Mouse (Mus musculus): ENCODE results near the gene Acss2. TPM values are rescaled to one million over a fixed set of nuclear protein-coding genes. Genes with fewer than 3 reads are reported as not detected.
A peak's percentile ranks its signal among the peaks of the same experiment; 100 is the strongest.
"Not testable (repeated sequence)": the region's sequence is repeated elsewhere in the genome, so short reads cannot be mapped to it uniquely, and the experiment has no call there.

Acss2 gene
- polyA plus RNA-seq, 1 experiment from 2014 or later: 9.1 TPM

DNA sequence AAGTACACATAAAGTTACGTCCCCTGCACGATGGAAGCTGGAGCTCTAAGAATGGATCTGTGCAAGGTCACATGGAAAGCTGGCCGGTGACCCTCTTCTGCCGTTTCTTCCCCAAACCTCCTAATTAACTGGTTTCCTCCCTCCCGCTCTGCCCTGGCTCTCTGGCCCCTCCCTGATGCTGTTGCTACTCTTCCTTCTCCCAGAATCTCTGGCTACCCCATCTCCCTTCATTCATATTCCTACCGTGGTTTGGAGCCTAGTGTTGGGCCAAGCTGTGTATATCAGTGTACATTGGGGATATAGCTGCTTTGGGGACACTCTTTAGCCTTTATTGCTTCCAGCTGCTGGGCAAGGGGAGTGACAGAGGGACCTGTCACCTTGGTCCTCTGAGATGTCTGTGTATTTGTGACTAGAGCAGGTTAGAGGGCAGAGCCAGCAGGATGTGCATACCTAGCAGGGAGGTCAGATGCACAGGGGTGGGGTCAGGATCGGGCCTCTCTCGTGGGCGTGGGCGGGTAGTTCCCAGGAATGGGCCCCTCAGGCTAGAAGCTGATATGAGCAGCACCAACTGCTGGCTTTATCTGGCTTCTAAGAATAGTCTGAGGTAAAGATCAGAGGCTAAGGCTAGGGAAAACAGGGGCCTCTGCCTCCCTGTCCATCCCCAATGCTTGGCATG, 87.0 kb downstream of the Acss2 start:
- Histone ChIP-seq H3K27ac (replicated peaks) (peak overlapping the region; percentile 26; the same call in 1 of the 2 replicates), H3K4me3 (no peak overlapping the region), H3K4me1 (peaks cover 15% of the 10 kb centered on the region), H3K9me3 (no peaks in the 10 kb centered on the region), H3K27me3 (replicated peaks; ENCODE audit: low read depth, poor library complexity, severe bottlenecking) (no peaks in the 10 kb centered on the region), H3K36me3 (replicated peaks) (no peaks in the 10 kb centered on the region)
- no peak for DNase-seq (ENCODE audit: low spot score)
- 30% methylated on average over 10 of the region's 10 CpGs for WGBS

DNA sequence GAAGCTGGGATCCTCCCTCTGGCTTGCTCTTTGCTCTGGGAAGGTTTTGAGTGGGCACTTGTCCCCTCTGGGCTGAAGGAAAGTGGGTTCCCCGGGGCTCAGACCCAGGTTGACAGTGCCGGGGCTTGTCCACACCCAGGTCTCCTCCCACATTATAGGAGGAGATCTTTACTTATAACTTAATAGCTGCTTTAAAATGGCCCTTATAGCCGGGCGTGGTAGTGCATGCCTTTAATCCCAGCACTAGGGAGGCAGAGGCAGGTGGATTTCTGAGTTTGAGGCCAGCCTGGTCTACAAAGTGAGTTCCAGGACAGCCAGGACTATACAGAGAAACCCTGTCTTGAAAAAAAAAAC, 87.5 kb downstream of the Acss2 start:
- H3K9me3 ChIP-seq; DNase-seq (ENCODE audit: low spot score); H3K36me3 ChIP-seq (replicated peaks); H3K4me3 ChIP-seq; H3K27me3 ChIP-seq (replicated peaks; ENCODE audit: low read depth, poor library complexity, severe bottlenecking): not testable (repeated sequence)
- H3K4me1 ChIP-seq: peaks cover 15% of the 10 kb centered on the region
- peak overlapping the region; percentile 26; the same call in 1 of the 2 replicates for H3K27ac ChIP-seq (replicated peaks)
- 78% methylated on average over 4 of the region's 4 CpGs for WGBS

DNA sequence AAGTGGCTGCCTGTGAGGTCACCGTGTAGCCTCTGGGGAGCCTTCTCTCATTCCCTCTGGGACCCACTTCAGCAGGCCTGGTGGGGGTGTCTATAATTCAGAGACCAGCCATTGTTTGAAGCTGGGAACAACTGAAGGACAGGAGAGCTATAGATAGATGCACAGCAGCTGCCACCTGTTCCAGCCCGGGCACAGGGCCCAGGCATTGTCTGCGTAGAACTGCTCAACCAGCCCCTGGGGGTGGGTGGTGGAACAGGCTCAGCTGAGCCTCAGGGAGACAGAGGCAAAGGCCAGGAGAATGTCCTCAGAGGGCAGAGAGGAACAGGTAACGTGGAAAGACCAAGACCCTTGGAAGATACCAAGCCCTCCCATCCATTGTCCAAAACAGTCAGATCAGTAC, 88.6 kb downstream of the Acss2 start:
- Histone ChIP-seq H3K27ac (replicated peaks) (no peak overlapping the region), H3K36me3 (replicated peaks) (no peaks in the 10 kb centered on the region), H3K4me3 (no peak overlapping the region), H3K27me3 (replicated peaks; ENCODE audit: low read depth, poor library complexity, severe bottlenecking) (no peaks in the 10 kb centered on the region), H3K9me3 (no peaks in the 10 kb centered on the region), H3K4me1 (peaks cover 15% of the 10 kb centered on the region)
- DNase-seq (ENCODE audit: low spot score): no peak
- 82% methylated on average over 4 of the region's 4 CpGs for WGBS

DNA sequence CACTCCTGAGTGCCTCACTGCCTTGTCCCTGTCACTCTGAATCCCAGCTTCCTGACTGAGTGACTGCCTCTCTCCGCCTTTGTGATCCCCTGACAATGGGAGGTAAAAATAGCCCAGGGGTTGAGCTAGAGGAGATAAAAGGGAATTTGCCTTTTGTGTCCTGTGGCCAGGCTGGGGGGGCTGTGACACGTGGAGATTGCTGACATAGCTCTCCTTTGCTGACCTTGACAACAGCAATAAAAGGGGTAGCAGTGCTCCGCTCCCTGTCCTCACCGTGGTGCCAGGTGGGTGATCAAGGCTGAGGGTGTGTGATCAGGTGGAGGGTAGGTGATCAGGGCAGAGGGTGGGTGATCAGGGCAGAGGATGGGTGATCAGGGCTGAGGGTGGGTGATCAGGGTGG, 93.2 kb downstream of the Acss2 start, which contains the start of gene Myh7b:
Gene Myh7b, plus strand, starts transcription at position 235 of the 400 bp plus-strand sequence.
- DNase-seq (ENCODE audit: low spot score): no peak
- 40% methylated on average over 4 of the region's 4 CpGs for WGBS
- no peak within 1 kb of the TSS for H3K27ac ChIP-seq (replicated peaks)
- no peaks in the 10 kb centered on the region for H3K36me3 ChIP-seq (replicated peaks)
- H3K27me3 ChIP-seq (replicated peaks; ENCODE audit: low read depth, poor library complexity, severe bottlenecking): peaks cover 35% of the 10 kb centered on the region
- H3K4me1 ChIP-seq: peaks cover 11% of the 10 kb centered on the region
- H3K9me3 ChIP-seq: no peaks in the 10 kb centered on the region
- H3K4me3 ChIP-seq: no peak within 1 kb of the TSS

DNA sequence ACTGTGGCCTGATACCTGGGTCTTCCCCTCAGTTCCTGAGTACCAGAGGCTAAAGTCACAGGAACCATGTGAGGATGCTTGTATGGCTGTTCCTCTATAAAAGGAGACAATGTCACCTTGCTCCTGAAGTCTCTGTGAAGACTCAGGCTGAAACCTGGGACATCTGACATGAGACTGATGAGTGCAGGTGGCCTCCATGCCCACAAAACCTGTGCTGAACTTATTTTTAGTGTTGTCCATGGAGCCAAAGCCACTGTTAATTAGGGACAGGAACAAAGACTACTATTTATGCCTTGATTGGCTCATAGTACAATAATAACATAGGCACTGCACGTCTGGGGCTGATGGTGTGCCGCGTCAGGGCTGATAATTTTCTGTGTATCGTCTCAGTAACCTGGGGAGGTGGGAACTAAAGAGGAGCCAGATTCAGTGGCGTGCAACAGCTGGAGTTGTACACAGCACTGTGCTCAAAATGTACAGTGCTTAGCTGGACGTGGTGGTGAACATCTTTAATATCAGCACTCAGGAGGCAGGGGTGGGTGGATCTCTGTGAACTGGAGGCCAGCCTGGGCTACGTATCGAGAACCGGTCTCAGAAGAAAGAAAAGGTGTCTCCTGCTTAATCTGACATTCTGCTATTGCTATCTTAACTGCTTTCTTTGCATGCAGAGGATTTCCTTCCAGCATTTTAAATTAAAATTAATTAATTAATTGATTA, 94.2 kb downstream of the Acss2 start:
- H3K4me1 ChIP-seq: peaks cover 11% of the 10 kb centered on the region
- WGBS: 88% methylated on average over 9 of the region's 9 CpGs
- H3K4me3 ChIP-seq: no peak overlapping the region
- DNase-seq (ENCODE audit: low spot score): no peak
- peaks cover 35% of the 10 kb centered on the region for H3K27me3 ChIP-seq (replicated peaks; ENCODE audit: low read depth, poor library complexity, severe bottlenecking)
- H3K9me3 ChIP-seq: no peaks in the 10 kb centered on the region
- H3K27ac ChIP-seq (replicated peaks): no peak overlapping the region
- no peaks in the 10 kb centered on the region for H3K36me3 ChIP-seq (replicated peaks)

DNA sequence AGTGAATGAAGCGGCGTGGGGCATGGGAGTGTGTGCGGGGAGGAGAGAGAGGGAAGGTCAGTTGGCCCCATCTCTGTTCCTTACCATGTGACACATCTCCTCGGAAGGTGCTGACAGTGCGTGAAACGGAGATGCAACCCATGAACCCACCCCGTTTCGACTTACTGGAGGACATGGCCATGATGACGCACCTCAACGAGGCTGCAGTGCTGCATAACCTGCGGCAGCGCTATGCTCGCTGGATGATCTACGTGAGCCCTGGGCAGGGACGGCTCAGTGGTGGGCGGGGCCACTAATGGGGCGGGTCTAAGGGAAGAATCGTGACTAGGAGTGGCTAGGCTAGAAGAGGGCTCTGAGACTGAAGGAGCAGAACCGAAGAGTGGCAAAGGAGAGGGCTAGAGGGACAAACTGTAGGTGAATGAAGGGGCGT, 95.6 kb downstream of the Acss2 start:
- peak overlapping the region; percentile 53; the same call in 1 of the 2 replicates for H3K27ac ChIP-seq (replicated peaks)
- 3% methylated on average over 20 of the region's 20 CpGs for WGBS
- H3K27me3 ChIP-seq (replicated peaks; ENCODE audit: low read depth, poor library complexity, severe bottlenecking): peaks cover 35% of the 10 kb centered on the region
- peaks cover 11% of the 10 kb centered on the region for H3K4me1 ChIP-seq
- H3K9me3 ChIP-seq: no peaks in the 10 kb centered on the region
- peak; percentile 74 for DNase-seq (ENCODE audit: low spot score)
- H3K36me3 ChIP-seq (replicated peaks): no peaks in the 10 kb centered on the region
- H3K4me3 ChIP-seq: peak overlapping the region; percentile 49

DNA sequence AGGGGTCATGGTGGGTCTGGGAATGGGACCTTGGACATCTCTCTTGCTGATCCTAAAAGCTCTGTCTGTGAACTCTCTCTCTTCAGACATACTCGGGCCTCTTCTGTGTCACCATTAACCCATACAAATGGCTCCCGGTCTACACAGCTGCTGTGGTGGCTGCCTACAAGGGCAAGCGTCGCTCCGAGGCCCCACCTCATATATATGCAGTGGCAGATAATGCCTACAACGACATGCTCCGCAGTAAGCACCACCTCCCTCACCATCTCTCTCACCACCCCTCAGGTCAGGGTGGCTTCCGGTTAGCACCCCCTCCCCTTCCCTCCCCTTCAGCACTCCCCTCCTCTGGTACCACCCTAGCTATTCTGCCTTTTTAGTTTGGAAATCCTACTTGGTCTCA, 96.2 kb downstream of the Acss2 start:
- 71% methylated on average over 8 of the region's 8 CpGs for WGBS

DNA sequence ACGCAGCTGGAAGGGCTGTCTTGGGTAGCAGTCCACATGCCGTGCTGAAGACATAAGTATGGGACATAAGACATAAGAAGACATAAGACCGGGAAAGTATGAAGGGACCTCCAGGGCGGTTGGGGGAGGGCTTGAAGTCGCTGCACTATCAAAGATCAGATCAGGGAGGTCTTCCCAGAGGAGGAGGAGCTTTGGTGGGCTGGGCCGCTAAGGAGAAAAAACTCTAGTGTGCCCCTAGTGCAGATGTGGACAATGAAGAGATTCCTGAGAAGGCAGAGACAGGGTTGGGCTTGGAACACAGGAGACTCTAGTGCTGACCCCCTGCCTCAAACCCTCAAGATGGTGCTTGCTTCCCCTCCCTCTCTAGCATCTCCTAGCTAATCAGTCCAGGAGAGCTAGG, 99.2 kb downstream of the Acss2 start:
- peaks cover 15% of the 10 kb centered on the region for H3K4me1 ChIP-seq
- H3K4me3 ChIP-seq: no peak overlapping the region
- WGBS: 54% methylated on average over 6 of the region's 6 CpGs
- DNase-seq (ENCODE audit: low spot score): no peak
- no peaks in the 10 kb centered on the region for H3K36me3 ChIP-seq (replicated peaks)
- no peak overlapping the region for H3K27ac ChIP-seq (replicated peaks)
- H3K27me3 ChIP-seq (replicated peaks; ENCODE audit: low read depth, poor library complexity, severe bottlenecking): peaks cover 33% of the 10 kb centered on the region
- H3K9me3 ChIP-seq: no peaks in the 10 kb centered on the region

More for the DNA sequence above, 96.2 kb downstream of the Acss2 start:
- Histone ChIP-seq H3K4me1 (peaks cover 11% of the 10 kb centered on the region), H3K9me3 (no peaks in the 10 kb centered on the region), H3K27me3 (replicated peaks; ENCODE audit: low read depth, poor library complexity, severe bottlenecking) (peaks cover 35% of the 10 kb centered on the region), H3K4me3 (peak overlapping the region; percentile 49), H3K27ac (replicated peaks) (peak overlapping the region; percentile 53; the same call in 1 of the 2 replicates), H3K36me3 (replicated peaks) (no peaks in the 10 kb centered on the region)
- DNase-seq (ENCODE audit: low spot score): no peak

DNA sequence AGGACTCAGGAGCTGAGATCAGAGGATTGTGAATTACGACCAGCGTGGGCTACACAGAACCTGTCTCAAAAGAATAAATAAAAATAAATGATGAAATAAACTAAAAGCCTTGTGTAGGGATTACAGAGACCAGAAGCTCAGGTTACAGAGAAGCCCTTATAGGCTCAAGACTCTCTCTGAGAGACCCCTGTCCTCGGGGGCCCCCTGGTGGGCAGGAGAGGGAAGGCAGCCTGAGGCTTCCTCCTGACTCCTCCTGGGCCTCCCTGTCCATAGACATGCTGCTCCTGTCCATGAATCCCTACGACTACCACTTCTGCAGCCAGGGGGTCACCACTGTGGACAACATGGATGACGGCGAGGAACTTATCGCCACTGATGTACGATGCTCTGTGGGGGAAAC, 102.1 kb downstream of the Acss2 start:
- 17% methylated on average over 8 of the region's 8 CpGs for WGBS
- no peak overlapping the region for H3K4me3 ChIP-seq

DNA sequence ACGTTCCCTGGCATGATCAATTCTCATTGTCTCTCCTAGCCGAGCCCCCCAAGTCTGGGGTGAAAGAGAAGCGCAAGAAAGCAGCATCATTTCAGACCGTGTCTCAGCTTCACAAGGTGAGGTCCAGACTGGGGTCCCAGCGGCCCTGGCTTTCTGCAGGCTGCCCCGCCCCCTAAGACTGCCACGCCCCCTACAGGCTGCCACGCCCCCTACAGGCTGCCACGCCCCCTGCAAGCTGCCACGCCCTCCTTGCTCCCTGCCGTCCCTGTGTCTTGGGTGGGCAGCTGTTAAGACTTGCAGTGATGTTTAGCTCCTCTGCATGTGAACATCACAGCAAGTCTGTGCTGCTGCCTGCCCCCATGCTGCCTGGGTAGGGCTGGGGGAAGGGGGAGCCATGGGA, 104.9 kb downstream of the Acss2 start:
- Histone ChIP-seq H3K36me3 (replicated peaks) (no peaks in the 10 kb centered on the region), H3K4me1 (peaks cover 9% of the 10 kb centered on the region; the same call in 1 of the 2 replicates), H3K4me3 (no peak overlapping the region), H3K27me3 (replicated peaks; ENCODE audit: low read depth, poor library complexity, severe bottlenecking) (peaks cover 54% of the 10 kb centered on the region), H3K9me3 (no peaks in the 10 kb centered on the region), H3K27ac (replicated peaks) (no peak overlapping the region)
- 34% methylated on average over 11 of the region's 11 CpGs for WGBS
- DNase-seq (ENCODE audit: low spot score): no peak

More for the DNA sequence above, 102.1 kb downstream of the Acss2 start:
- Histone ChIP-seq H3K4me1 (peaks cover 9% of the 10 kb centered on the region; the same call in 1 of the 2 replicates), H3K27me3 (replicated peaks; ENCODE audit: low read depth, poor library complexity, severe bottlenecking) (peaks cover 30% of the 10 kb centered on the region), H3K27ac (replicated peaks) (no peak overlapping the region), H3K36me3 (replicated peaks) (no peaks in the 10 kb centered on the region), H3K9me3 (no peaks in the 10 kb centered on the region)
- DNase-seq (ENCODE audit: low spot score): peak; percentile 90

DNA sequence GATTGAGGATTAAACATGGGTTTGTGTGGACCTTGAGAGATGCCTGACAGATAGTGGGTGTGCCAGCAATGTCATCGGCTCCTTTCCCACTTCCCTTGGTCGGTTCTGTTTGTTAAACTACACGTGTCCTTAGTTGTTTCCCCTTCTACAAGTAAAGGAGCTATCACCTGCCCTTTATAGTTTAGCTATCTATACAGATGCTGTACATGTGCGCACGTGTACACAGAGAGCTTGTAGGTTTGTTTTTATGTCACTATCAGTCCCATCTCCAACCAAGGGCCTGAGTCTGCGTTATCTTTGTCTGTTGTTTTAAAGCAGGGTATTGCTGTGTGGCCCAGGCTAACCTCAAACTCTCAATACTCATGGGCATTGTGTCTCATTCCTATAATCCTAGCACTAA, 106.2 kb downstream of the Acss2 start:
- no peak overlapping the region for H3K27ac ChIP-seq (replicated peaks)
- H3K4me3 ChIP-seq: no peak overlapping the region
- DNase-seq (ENCODE audit: low spot score): no peak
- H3K36me3 ChIP-seq (replicated peaks): no peaks in the 10 kb centered on the region
- H3K9me3 ChIP-seq: no peaks in the 10 kb centered on the region
- peaks cover 68% of the 10 kb centered on the region for H3K27me3 ChIP-seq (replicated peaks; ENCODE audit: low read depth, poor library complexity, severe bottlenecking)
- 85% methylated on average over 6 of the region's 6 CpGs for WGBS
- H3K4me1 ChIP-seq: peaks cover 14% of the 10 kb centered on the region

DNA sequence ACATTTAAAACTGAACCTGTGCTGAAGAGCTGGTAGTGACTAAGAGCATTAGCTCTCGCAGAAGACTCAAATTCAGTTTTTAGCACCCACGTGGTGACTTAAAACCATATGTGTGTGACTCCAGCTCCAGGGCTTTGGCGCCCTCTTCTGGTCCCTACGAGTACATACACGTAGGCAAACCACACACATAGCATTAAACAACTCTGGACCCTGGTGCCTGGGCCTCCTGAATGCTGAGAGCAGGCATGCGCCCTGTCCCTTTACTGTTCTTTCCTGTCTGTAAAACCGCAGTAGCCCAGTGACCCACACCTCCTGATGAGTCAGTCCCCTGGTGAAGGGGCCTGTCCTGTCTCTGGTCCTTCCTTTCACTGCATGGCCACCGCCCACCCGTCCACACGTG, 107.0 kb downstream of the Acss2 start:
- DNase-seq (ENCODE audit: low spot score): peak; percentile 54
- no peak overlapping the region for H3K27ac ChIP-seq (replicated peaks)
- H3K27me3 ChIP-seq (replicated peaks; ENCODE audit: low read depth, poor library complexity, severe bottlenecking): peaks cover 75% of the 10 kb centered on the region
- peaks cover 17% of the 10 kb centered on the region for H3K4me1 ChIP-seq
- 35% methylated on average over 10 of the region's 10 CpGs for WGBS
- H3K4me3 ChIP-seq: no peak overlapping the region
- H3K9me3 ChIP-seq: no peaks in the 10 kb centered on the region
- H3K36me3 ChIP-seq (replicated peaks): no peaks in the 10 kb centered on the region

DNA sequence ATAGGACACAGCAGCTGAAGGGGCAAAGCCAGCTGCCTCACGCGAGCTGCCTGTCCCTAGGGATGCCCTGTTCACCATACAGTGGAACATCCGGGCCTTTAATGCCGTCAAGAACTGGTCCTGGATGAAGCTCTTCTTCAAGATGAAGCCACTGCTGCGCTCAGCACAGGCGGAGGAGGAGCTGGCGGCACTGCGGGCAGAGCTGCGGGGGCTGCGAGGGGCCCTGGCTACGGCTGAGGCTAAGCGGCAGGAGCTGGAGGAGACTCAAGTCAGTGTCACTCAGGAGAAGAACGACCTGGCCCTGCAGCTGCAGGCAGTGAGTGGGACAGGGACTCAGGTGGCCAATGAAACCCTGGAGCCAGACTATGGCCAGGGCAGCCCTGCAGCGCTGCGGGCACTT, 108.5 kb downstream of the Acss2 start:
- H3K36me3 ChIP-seq (replicated peaks): peaks cover 11% of the 10 kb centered on the region
- no peak overlapping the region for H3K4me3 ChIP-seq
- peaks cover 87% of the 10 kb centered on the region for H3K27me3 ChIP-seq (replicated peaks; ENCODE audit: low read depth, poor library complexity, severe bottlenecking)
- WGBS: 59% methylated on average over 15 of the region's 15 CpGs
- no peak overlapping the region for H3K27ac ChIP-seq (replicated peaks)
- peaks cover 33% of the 10 kb centered on the region for H3K4me1 ChIP-seq
- DNase-seq (ENCODE audit: low spot score): no peak
- no peaks in the 10 kb centered on the region for H3K9me3 ChIP-seq
